Mouse (Mus musculus) adrenal gland, postnatal 10 days (tissue): ENCODE data around the gene Chst4. TPM values are rescaled to one million over a fixed set of nuclear protein-coding genes. Genes with fewer than 3 reads are reported as not detected.

Experiments
- DNase-seq: peaks from one replicate; pipeline ENCODE4 v3.0.0; 2021; ENCODE audit warnings: mixed read lengths
- total RNA-seq, 2 experiments: library from RNA; stranded (reverse); gene quantifications; 2 replicates each; pipeline ENCODE4 v1.2.3; 2021

Gene Chst4
- total RNA-seq, 2 experiments from 2014 or later, result 2.6 to 3.6 TPM

- DNase-seq, result no peak
Observed at GRCm38 (mm10) chr8:110006312-110007023, 33.1 kb downstream of the Chst4 start.

DNA sequence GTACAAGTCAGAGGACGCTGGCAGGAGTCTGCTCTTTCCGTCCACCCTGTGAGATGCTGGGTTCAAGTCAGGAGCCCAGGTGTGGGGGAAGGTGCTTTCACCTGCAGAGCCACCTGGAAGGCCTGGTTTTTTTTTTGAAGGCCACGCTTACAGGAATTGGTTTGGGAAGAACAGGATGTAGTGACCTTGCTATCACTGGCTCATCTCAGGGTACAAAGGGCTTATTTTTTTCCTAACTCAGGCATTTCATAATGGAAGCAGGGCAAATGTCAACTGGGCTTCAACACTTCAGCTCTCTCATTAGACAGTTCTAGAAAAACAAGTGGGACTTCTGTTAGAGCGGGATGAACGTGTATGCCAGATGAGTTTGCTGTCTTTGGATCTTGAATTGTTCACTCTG is 35.2 kb downstream of the Chst4 start:
- DNase-seq, result no peak

GRCm38 (mm10) chr8:110002953-110003352 is 36.6 kb downstream of the Chst4 start:
- DNase-seq, result peak; percentile 49

DNA sequence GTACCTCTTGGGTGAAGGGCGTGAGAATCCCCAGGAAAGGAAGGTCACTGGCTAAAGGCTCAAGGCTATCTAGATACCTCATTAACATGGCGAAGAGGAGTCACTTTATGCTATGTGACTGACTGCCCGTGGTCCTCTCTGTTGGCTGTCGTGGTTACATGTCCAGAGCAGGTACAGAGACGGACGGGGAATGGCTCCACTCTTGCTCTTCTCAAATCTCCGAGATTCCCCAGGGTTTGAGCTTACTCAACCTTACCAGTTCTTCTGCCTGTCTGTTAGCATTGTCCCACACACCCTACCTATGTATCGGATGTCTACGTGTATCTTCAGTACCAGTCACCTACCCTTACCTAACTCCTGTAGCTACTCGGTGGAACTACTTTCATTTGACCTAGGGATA is 39.6 kb downstream of the Chst4 start:
- DNase-seq, result no peak

DNA sequence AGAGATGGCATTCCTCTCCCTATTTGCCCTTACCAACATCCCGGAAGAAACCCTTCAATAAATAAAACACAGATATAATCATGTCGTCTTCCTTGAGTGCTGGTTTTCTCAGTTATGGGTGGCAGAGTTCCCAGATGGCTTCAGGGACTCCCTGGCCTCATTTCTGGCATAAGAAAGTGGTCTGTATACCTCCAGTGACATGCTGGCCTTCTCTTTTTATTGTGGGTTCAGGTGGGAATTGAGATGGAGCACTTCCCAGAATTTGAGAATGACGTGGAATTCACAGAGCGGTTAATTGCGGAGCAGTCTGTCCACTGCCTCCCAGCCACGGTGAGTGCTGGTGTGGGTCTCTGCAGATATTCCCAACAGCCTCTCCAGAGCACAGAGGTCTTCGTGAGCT is 41.5 kb downstream of the Chst4 start:
- DNase-seq, result no peak

GRCm38 (mm10) chr8:109997381-109997780 is 42.2 kb downstream of the Chst4 start:
- DNase-seq, result no peak

DNA sequence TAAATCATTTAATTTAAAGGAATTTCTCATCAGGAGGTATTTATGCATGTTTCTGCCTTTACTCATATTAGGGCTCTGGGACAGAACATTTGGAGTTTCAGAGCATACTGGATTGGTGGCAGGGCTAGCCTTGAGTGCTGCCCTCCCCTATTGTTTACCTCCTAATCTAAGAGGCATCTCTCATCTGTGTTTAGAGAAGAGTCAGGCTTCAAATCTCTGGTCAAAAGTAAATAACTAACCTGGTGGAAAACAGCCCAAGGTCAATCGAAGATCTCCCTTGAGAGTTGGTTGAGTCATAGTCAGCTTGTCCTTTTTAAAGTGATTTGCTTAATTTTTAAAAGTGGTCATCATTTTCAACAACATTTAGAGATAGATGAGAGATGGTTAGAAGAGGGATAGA is 46.6 kb downstream of the Chst4 start:
- DNase-seq, result no peak

DNA sequence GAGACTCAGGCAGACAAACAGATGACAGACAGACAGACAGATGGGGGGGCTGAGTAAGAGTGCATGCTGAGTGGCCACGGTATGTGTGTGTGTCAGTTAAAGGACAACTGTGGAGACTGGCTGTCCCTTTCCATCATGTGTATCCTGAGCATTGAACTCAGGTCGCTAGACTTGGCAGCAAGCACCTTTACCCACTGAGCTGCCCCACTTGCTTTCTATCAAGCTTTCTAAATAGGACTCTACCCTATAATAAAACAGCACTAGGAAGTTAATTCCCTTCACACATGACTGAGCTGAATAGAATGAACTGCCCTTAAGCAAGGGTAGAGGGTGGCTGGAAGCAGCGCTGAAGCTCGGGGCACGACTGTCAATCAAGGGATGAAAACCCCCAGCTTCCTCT is 47.4 kb downstream of the Chst4 start:
- no peak for DNase-seq

- DNase-seq, result no peak
Observed at GRCm38 (mm10) chr8:109990224-109990623, 49.3 kb downstream of the Chst4 start, which contains the start of gene Tat. Gene Tat (plus strand): TSS chr8:109990437.

GRCm38 (mm10) chr8:109989151-109989550 is 50.4 kb downstream of the Chst4 start:
- DNase-seq, result no peak

DNA sequence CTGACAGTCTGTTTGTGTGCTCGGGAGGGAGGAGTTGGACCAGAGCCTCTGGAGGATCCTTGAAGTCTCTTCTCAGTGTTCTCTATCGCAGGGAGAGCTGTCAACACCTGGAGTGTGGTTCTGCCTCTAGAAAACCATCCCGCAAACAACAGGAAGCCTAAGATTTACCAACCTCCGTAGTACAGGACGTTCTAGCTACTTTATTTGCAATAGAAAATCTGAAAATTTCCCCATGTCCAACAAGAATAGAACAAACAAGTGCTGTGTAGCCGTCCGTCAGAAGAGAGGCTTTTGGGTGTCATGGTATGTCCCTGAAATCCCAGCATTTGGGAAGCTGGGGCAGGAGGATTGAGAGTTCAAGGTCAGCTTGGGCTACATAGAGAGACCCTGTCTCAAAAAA is 51.8 kb downstream of the Chst4 start:
- DNase-seq, result no peak

- DNase-seq, result peak; percentile 28
Observed at GRCm38 (mm10) chr8:109986384-109986783, 53.2 kb downstream of the Chst4 start.

DNA sequence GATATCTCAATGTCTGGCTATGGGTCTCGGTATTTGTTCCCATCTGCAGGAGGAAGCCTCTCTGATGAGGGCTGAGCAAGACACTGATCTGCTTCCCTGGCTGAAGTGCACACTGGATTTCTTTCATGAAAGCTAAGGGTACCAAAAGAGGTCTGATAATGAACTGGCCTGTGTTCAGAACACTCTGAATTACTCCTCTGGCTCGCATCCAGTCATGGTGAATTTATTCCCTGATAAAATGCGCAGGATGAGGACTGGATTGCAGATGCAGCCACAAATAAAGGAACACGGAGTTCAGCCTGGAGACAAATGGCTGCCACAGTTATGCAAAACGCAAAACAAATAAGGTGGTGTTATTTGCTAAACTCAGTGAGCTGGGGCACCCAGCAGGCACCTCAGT is 55.6 kb downstream of the Chst4 start:
- peak; percentile 34 for DNase-seq

- no peak for DNase-seq
Observed at GRCm38 (mm10) chr8:109982386-109983105, 57.0 kb downstream of the Chst4 start.

DNA sequence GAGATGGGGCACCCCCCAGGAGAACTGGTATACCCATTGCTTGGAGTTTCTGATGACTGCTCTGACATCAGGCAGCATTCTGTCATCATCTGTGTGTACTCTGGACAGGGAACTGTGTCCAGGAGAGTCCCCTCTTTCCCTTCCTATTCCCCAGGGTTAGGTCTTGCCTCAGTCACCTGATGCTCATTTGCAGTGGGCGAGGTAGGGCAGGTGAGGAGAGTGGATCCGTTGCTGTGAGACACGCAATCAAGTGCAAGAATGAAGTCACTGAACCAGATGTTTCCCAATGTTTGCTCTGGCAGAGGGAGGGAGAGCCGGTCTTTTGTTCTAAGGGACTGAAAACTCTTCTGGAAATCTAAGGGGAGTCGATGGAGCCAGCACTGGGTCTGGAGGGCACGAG is 60.2 kb downstream of the Chst4 start:
- no peak for DNase-seq

Other genes with a start within 250 kb of the Chst4 start
- 10 to 100 TPM in 1 of 2 experiments, 1 to 10 TPM in 1; 8.0 to 11.4 TPM for gene Phlpp2, start 171.2 kb downstream of the Chst4 start, total RNA-seq
- under 1 TPM; 0.27 to 0.90 TPM for gene Marveld3, start 77.5 kb downstream of the Chst4 start, total RNA-seq
- gene Tat, start 49.3 kb downstream of the Chst4 start, total RNA-seq, result 10 to 100 TPM in 1 of 2 experiments, 1 to 10 TPM in 1; 8.9 to 35.1 TPM
- 1 to 10 TPM; 6.4 to 6.7 TPM for gene Zfp612, start 40.0 kb upstream of the Chst4 start, total RNA-seq
- not detected for gene Gm21964, start 61.5 kb upstream of the Chst4 start, total RNA-seq
- not detected for gene Gm17720, start 63.0 kb upstream of the Chst4 start, total RNA-seq
- under 1 TPM; 0.21 to 0.24 TPM for gene Calb2, start 128.5 kb upstream of the Chst4 start, total RNA-seq
- 1 to 10 TPM; 6.5 to 7.8 TPM for gene Cmtr2, start 175.9 kb upstream of the Chst4 start, total RNA-seq
- under 1 TPM; 0.06 TPM for gene Hydin, start 227.2 kb upstream of the Chst4 start, total RNA-seq